Mouse (Mus musculus) mesoderm, embryonic 11.5 days (tissue): ENCODE data around the gene Camkmt.

Experiments
- DNase-seq: peaks from one replicate; pipeline ENCODE4 v3.0.0-alpha.2; 2012; ENCODE audit warnings: low read depth, low spot score

Gene Camkmt

DNA sequence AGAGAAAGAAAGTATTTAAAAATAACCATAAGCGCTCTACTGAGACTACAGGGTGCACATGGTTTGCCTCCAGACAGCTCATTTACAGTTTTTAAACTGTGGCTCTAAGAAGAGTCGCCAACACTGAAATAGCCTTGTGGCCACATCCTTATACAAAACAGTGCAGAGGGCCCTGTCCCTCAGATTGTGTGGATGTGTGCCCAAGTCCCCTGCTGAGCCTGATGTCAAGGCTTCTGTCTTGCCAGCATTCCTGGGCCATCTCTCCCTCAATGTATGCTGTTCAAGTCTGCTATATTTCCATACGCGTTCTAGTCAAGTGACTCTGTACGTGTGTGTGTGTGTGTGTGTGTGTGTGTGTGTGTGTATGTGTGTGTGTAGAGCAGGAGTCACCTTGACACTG, 201.2 kb downstream of the Camkmt start:
- DNase-seq = no peak

DNA sequence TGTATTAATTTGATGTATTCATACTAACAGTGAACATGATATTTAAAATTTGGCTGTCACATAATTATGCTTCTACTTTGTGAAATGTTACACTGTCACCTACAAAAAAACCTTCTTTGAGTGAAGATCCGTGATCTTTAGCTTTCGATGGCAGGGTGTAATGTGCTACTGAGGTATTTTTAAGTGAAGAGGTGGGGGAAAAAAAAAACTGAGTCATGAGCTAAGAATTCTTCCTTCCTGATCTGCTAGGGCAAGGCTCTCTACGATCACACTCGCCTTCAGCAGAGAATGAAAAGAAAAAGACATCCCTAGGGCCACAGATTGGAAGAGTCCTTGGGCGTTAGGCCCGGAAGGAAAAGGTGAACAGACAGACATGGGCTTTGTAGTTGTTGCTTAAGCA, 201.9 kb downstream of the Camkmt start:
- DNase-seq = no peak

DNA sequence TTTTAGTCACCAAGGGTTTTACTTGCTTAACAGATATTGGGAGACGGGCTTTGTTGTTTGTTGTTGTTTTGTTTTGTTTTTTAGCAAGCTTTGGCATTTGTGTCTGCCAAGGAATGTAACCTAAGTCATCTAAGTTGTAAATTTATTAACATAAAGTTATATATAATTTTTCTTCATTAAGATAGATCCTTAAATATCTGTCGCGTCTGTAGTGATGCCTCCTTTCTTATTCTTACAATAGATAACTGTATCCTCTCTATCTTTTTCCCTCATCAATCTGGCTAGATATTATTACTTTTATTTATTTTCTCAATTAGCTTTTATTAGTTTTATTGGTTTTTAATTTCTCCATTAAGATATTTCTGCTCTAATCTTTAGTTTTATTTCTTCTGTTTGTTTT, 213.3 kb downstream of the Camkmt start:
- DNase-seq = no peak

DNA sequence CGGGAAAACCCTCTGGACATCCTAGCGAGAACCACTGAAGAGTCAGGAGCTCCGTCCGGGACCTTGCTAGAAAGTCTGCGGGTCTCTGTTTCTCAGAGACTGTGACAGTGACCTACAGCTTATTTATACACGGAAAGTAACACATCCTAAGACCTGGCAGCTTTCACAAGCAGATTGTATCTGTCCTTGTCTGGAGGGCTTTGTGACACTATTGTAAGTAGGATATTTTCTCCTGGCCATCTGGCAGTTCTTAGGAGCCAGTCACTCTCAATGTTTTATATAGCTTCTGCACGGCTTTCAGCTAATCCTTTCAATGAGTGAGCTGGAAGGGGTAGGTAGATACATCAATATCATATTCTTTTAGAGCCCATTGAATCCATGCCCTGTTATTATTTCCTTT, 218.2 kb downstream of the Camkmt start:
- no peak for DNase-seq

DNA sequence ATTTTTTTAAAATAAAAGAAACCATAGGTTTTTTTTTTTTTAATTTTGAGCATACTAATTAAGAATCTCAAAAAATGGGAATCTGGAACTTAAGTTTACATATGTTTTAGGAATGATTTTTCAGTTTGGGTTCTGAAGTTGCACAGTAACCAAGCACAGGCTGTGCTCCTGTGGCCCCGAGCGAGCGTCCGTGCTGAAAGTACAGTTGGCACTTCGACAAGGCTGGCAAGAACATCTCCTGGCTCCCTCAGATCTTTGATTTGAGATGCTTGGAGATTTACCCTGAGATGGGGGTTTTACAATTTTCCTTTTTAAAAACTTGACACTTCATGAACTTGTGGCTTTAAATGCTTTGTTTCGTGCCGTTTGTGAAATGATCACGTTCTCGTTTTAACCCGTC, 218.7 kb downstream of the Camkmt start:
- no peak for DNase-seq

DNA sequence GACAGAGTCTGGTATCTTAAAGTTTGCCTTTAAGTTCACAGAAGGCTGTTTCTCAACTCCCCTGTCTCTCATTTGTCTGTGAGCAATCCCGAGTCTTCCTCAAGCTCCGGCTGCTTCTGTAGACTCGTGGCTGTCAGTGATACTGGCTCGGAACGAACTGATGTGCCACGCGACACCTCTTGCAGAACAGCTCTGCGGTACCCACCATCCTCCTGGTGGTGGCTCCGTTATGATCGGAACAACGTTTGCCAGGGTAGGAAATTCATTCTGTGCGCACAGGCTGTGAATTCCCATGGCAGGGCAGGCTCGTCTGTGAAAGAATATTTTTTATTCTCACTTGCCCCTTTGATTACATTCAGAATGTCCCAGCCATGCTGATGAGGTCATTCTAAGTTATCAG, 221.0 kb downstream of the Camkmt start:
- no peak for DNase-seq

DNA sequence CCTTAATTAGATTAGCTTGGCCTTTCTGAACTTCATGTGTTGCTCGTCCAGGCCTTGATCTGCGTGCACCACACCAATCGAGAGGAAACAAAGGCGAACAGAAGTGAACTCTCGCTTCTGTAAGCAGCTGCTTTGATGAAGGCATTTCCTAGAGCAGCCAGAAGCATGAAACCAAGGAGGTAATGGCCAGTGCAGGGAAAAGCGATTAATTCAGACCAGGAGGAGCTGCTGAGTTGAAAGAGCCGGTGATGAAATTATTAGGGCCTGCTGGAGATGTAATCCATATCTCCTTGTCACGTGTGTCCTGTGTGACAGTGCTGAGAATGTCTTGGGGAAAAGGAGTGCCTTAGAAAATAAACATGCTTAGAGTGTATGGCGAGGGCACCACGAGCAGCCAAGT, 228.0 kb downstream of the Camkmt start:
- no peak for DNase-seq

DNA sequence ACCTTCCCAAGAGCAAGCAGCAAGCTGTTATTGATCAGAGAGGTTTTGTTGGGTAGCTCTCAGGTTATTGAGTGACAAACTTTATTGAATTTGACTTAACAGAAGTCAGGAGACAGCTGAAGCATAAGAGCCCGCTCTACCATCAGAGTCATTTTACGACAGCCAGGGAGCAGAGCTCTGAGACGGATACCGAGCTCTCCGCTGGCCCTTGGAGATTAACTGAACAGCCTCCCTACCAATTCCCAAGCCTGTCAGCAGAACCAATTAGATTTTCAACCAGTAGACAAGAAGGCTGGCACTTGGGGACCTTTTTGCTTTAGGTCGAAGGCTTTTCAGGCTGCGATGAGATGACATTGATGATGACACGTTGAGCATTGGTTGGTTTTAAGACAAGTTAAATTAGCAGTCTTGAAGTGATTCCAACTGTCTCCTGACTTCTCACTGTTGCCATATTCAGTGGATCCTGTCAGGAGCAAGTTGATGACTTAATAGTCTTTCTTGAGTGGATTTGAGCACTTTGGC, 229.5 kb downstream of the Camkmt start:
- DNase-seq = no peak

DNA sequence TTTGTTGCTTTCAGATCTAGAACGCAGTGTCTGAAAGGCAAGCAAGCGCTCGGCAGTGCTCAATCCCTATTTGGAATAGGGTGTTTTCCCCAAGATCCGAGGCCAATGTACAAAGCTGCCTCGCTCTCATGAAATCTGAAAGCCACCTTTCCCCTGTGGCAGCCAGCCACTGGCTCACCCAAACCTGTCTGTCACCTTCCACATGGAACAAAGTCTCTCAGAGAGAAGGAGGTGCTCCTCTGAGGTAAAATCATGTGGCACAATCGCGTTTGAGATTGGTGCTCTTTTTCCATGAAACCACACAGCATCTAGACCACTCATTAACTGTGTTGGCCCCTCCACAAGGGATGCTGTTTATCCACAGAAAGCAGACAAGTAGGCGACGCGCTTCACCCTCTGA, 238.5 kb downstream of the Camkmt start:
- no peak for DNase-seq

DNA sequence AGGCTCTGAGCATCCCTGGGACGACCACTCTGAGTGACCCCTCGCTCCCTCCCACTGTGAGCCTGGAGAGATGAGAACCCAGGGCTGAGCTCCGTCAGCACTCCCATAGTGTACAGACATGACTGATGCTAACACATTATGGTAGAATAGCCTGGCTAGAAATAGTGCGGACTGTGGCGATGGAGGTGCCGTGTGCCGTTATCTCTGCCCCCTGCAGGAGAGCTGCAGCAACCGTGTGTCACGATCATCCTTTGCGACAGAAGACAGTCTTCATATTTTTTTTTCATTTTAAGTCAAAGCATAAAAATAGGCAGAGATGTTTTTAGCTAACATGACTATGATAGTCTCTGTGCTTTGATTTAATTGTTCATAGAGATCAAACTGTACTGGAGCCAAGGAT, 245.1 kb downstream of the Camkmt start:
- no peak for DNase-seq

DNA sequence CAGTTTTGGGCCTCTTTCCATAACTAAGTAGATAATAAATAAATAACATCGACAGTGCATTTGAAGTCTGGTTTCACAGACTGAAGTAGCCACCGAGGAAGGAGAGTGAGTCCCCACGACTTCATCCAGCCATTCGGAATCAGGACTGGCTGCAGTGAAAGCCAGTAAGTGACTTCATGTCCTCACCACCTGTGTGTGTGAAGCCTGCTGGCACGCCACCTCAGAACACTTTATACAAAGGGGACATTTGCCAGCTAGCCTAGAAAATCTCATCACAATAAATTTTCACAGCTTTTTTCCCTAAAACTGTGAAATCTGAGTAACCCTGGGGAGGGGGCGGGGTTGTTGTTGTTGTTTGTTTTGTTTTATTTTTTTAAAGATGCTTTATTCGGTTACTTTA, 247.3 kb downstream of the Camkmt start:
- DNase-seq = no peak

DNA sequence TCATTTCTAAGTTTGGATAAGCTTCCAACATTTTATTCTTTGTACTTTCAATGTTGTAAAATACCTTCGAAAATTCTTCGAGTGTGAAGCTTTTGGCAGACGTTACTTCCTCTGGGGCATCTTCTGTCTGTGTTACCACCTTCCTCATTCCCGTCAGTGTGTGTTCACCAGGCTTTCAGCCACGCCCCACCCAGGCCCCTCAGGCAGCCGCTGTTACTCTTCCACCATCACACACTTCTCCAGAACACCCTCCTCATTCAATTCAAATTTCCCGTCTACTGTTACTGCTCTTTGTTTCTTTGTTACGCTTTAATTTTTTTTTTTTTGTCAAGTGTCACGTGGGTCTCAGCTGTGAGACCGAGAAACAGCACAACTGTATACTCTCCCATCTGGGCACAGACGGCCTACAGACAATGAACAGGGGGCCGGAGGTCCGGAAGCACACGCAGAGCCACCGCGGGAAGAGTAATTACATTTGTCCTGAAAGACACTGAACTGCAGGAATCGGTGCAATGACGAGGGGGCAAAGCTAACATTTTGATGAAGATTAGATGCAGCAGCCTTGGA, 250.9 kb downstream of the Camkmt start:
- peak; percentile 37 for DNase-seq

DNA sequence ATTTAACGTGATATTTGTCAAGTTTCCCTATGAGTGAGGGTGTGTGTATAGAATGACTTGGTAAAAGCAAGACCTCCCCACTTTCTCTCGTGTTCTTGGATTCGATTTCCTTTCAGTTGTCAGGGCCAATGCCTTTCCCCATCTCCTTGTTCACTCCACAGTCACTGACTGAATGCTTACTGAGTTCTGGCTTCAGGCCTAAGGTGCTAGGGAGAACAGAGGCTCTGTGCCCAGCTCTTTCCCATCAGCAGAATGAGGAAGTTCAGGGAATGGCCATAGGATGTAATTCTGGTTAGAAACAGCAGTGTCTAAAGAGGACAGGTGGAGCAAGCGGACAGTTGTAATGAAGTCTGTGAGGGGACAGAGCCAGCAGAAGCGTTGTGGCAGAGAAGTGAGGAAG, 252.1 kb downstream of the Camkmt start:
- DNase-seq = no peak

DNA sequence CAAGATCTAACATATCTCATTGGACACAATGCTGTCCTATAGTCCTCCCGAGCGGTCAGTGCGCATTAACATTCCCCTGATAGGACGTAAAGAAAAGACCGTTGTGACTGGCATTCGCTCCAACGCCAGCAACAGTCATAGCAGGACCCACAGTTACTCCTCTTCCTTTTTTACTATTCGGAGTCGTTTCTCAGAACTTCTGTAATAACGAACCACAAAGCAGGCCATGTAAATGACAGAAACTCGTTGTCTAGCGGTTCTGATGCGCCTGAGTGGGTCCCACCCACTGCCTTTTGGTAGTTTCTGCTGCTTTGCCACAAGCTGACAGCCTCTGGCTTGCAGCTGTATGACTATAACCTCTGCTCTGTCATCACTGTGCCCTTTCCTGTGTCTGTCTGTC, 253.1 kb downstream of the Camkmt start:
- no peak for DNase-seq

DNA sequence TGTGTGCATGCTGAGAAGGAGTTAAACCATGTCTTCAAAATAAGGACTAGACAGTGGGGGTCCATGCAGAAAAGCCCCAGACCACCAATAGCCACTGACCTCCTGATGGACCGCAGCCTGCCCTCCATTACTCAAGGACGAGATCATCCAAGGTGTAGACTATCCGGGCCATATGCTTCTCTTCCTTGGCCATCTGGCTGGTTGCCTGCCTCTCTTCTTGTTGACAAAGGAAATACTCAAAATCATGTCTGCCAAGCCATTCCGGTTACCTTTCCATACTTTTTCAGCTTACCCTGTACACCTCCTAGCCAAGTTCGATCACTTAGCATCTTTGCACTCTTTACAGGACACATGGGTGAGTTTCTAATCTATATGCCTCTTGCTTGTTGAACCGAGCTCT, 256.3 kb downstream of the Camkmt start:
- DNase-seq = no peak

DNA sequence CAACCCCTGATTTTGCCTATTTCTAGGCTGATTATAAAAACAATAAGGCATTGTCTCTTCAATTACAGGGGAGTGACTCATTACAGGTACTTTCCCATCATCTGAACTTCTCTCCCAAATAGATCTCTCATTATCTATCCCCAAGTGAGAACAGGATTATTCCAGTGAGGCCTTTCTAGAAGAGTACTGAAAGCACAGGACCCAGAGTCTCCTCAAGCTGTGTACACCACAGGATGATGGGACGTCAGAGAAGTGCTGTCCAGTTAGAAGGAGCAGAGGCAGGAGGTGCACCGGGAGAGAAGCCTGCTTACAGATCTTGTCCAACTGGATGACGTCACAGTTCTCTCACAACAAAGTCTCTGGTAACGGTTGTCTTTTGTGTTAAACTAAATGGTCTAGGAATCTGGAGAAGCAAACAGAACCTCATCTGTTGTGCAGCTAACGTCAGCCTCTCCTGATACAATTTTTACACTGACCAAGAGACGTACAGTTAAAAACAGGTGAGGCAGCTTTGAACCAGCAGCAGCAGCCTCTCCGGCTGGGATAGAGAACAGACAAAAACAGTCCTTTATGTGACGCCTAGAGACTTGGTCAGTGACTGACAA, 259.1 kb downstream of the Camkmt start:
- no peak for DNase-seq

DNA sequence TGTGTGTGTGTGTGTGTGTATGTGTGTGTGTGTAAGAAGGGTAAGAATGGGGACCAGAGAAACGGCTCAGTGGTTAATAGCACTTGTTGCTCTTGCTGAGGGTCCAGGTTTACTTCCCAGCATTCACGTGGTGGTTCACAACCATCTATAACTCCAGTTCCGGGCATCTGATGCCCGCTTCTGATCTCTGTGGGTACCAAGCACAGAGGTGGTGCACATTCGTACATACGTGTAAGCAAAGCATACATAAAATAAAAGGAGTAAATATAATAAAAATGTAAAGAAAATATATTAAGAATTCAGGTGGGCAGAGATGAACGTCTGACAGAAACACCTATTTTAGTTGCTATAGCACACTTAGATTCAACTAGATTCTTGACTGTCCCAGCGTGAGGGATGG, 260.9 kb downstream of the Camkmt start:
- DNase-seq = no peak

DNA sequence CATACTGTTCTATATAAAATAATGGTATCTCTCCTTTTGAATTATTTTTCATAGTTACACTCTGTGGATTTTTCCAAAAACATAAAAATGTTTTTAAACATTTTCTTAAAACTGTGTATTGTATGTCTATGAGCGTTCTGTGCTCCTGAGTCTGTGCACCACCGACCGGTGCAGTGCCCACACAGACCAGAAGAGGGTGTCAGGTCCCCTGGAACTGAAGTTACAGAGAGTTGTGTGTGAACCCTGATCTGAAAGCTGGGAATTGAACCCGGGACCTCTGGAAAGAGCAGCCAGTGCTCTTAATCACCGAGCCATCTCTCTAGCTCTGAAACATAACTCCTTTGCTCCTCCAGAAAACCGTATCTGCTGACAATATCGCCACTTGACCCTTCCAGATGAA, 262.4 kb downstream of the Camkmt start:
- DNase-seq = no peak

DNA sequence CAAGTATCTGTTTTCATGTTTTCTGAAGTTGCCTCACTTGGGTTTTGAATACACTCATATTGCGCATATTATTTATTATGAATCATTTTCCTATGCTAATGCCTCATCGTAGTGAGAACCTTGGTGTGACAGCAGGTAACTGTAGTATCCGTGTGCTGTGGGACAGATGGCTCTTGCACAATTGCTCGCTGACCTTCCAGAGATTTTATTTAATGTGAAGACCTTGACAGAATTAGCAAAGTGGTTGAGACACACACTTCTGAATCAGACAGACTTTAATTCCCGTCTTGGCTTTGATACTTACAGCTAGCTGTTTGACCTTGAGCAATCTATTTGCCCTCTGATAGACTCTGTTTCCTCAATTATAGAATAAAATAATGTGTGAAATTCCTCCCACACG, 262.8 kb downstream of the Camkmt start:
- DNase-seq = no peak

DNA sequence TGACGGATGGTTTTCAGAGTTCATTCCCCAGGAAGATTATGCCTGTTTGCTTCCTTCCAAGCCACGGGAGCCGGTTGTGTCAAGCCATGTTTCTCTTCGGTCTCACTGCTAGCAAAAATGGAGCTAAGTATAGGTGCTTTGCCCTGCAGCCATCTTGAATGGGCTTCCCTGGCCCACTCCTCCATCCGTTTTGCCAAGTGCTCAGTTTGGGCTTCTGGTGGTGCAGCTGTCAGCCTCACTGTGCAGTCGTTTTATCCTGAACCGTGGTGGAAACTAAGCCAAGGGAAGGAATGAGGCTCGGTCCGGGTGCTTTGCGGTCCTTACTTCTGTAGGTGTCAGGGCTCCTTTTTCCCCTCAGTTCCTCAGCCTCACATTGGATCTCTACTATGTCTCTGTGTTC, 263.3 kb downstream of the Camkmt start:
- DNase-seq = no peak

DNA sequence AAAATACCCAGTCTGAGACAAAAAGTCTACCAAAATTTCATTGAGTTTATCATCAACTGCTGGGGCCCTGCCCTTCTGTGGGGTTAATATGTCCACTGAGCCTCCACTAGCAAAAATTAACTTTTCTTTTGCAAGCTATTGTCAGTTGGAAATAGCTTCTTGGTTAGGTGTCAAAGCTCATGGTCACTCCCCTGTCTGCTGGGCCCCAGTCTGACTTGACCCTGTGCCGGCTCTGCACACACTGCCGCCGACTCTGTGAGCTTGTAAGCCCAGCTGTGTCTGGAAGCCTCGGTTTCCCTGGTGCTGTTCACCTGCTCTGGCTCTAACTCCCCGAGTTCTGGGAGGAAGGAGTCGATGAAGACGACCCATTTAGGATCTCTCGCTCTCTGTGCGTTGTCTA, 265.0 kb downstream of the Camkmt start:
- DNase-seq = no peak

DNA sequence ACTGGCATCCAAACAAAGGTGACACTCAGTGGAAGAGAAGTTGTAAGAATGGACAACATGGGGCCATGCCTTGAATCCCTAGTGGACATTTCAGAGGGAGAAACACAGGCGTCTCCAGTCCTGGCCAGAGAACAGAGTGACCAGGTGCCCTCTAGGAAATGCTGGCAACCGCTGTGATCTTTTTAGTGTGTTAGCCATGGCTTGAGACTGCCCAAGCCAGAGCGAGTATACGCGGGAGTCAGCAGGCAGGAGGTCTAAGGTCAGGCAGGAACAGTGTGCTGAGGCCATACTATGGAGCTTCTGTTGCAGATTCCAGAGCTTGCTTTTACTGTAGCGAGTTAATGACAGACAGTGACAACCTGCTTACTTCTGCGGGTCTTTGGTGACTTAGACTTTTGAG, 270.7 kb downstream of the Camkmt start:
- DNase-seq = no peak

DNA sequence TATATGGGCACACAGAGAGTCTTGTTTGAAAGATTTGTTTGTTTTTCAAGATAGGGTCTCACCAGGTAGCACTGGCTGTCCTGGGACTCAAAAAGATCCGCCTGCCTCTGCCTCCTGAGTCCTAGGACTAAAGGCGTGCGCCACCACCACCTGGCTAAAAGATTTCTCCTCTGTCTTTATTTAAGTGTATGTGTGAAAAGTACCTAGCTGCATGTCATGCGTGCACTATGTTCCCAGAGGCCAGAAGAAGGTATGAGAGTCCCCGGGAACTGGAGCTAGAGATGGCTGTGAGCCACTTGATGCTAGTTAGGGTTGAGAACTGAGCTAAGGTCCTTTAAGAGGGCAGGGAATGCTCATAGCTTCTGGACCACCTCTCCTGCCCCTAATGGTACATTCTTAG, 277.0 kb downstream of the Camkmt start:
- DNase-seq = no peak

DNA sequence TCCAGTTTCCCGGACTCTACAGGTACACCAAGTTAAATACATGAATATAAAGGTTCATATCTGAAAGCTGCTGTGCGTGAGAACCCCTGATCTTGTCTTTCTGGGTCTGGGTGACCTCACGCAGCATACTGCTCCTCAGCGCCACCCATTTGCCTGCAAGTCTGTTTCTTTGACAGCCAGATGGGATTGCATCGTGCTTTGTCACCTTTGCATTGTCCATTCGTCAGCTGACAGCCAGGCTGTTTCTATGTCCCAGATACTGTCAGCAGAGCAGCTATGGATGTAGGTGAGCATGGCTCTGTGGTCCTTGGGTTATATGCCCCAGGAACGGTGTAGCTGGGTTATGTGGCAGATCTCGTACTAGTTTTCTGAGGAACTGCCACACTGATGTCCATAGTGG, 278.4 kb downstream of the Camkmt start:
- DNase-seq = no peak
